Mouse (Mus musculus): ENCODE data around the gene Gpr63.
"Not testable (repeated sequence)": the region's sequence is repeated elsewhere in the genome, so short reads cannot be mapped to it uniquely, and the experiment has no call there.

Gpr63 gene

GRCm38 (mm10) chr4:24966299-24966991 lies at the start of gene Gpr63:
TSS of gene Gpr63 (plus strand) at chr4:24966407.
- DNase-seq (ENCODE audit: low read depth, low spot score), result peak; percentile 92

GRCm38 (mm10) chr4:24920006-24920577 lies 46.1 kb upstream of the Gpr63 start:
- DNase-seq (ENCODE audit: low read depth, low spot score), result peak; percentile 36

- peak; percentile 41 for DNase-seq (ENCODE audit: low read depth, low spot score)
These were observed 41.5 kb upstream of the Gpr63 start for GRCm38 (mm10) chr4:24924726-24925125.

GRCm38 (mm10) chr4:24928260-24928780 lies 37.9 kb upstream of the Gpr63 start:
- DNase-seq (ENCODE audit: low read depth, low spot score), result no peak

GRCm38 (mm10) chr4:24928926-24929325 lies 37.3 kb upstream of the Gpr63 start:
- DNase-seq (ENCODE audit: low read depth, low spot score), result no peak

- peak; percentile 78 for DNase-seq (ENCODE audit: low read depth, low spot score)
These were observed 23.3 kb upstream of the Gpr63 start for GRCm38 (mm10) chr4:24942728-24943424.

- no peak for DNase-seq (ENCODE audit: low read depth, low spot score)
These were observed 299 bp upstream of the Gpr63 start for GRCm38 (mm10) chr4:24965918-24966298.

GRCm38 (mm10) chr4:24967251-24967650 lies 1.0 kb downstream of the Gpr63 start:
- no peak for DNase-seq (ENCODE audit: low read depth, low spot score)

GRCm38 (mm10) chr4:24978589-24978988 lies 12.4 kb downstream of the Gpr63 start:
- no peak for DNase-seq (ENCODE audit: low read depth, low spot score)

- DNase-seq (ENCODE audit: low read depth, low spot score), result peak; percentile 24
These were observed 19.4 kb downstream of the Gpr63 start for GRCm38 (mm10) chr4:24985612-24986011.

- peak; percentile 20 for DNase-seq (ENCODE audit: low read depth, low spot score)
These were observed 25.3 kb downstream of the Gpr63 start for GRCm38 (mm10) chr4:24991475-24991874.

GRCm38 (mm10) chr4:25009328-25009727 lies 43.1 kb downstream of the Gpr63 start:
- DNase-seq (ENCODE audit: low read depth, low spot score), result not testable (repeated sequence)

- peak; percentile 75 for DNase-seq (ENCODE audit: low read depth, low spot score)
These were observed 45.6 kb downstream of the Gpr63 start for GRCm38 (mm10) chr4:25011780-25012179.

GRCm38 (mm10) chr4:25012726-25013125 lies 46.5 kb downstream of the Gpr63 start:
- peak; percentile 59 for DNase-seq (ENCODE audit: low read depth, low spot score)

- DNase-seq (ENCODE audit: low read depth, low spot score), result peak; percentile 68
These were observed 48.9 kb downstream of the Gpr63 start for GRCm38 (mm10) chr4:25015017-25015655.

GRCm38 (mm10) chr4:25028252-25028651 lies 62.0 kb downstream of the Gpr63 start:
- no peak for DNase-seq (ENCODE audit: low read depth, low spot score)

- DNase-seq (ENCODE audit: low read depth, low spot score), result no peak
These were observed 62.5 kb downstream of the Gpr63 start for GRCm38 (mm10) chr4:25028752-25029151.

- peak; percentile 86 for DNase-seq (ENCODE audit: low read depth, low spot score)
These were observed 63.7 kb downstream of the Gpr63 start for GRCm38 (mm10) chr4:25029875-25030274.

- peak; percentile 44 for DNase-seq (ENCODE audit: low read depth, low spot score)
These were observed 69.1 kb downstream of the Gpr63 start for GRCm38 (mm10) chr4:25035158-25035791.

- no peak for DNase-seq (ENCODE audit: low read depth, low spot score)
These were observed 69.6 kb downstream of the Gpr63 start for GRCm38 (mm10) chr4:25035806-25036205.

GRCm38 (mm10) chr4:25037260-25037659 lies 71.1 kb downstream of the Gpr63 start:
- DNase-seq (ENCODE audit: low read depth, low spot score), result no peak
